Mouse (Mus musculus): Measurements from ENCODE around the gene Slc37a1. TPM values are rescaled to one million over a fixed set of nuclear protein-coding genes. Genes with fewer than 3 reads are reported as not detected.

Slc37a1 gene
- polyA plus RNA-seq, 1 experiment from 2014 or later: 3.3 TPM

- WGBS: 82% methylated on average over 15 of the region's 15 CpGs
- Histone ChIP-seq H3K27me3 (ENCODE audit: control insufficient read depth, insufficient read depth, low read length) (peaks cover 23% of the 10 kb centered on the region), H3K4me3 (ENCODE audit: low read length) (no peak overlapping the region), H3K36me3 (ENCODE audit: control insufficient read depth, insufficient read depth, low read length) (no peaks in the 10 kb centered on the region), H3K4me2 (replicated peaks; ENCODE audit: low read depth, low read length) (no peak overlapping the region), H3K9me3 (ENCODE audit: control insufficient read depth, low read length) (no peaks in the 10 kb centered on the region), H3K4me1 (ENCODE audit: control insufficient read depth, insufficient read depth, low read length) (peaks cover 14% of the 10 kb centered on the region), H3K9ac (ENCODE audit: low read depth, low read length) (no peak overlapping the region), H3K27ac (ENCODE audit: low read depth, low read length) (no peak overlapping the region)
- ATAC-seq (ENCODE audit: low FRiP score, low TSS enrichment): no peak
Observed at GRCm38 (mm10) chr17:31294363-31295214, 8.0 kb downstream of the Slc37a1 start.

- Histone ChIP-seq H3K4me1 (ENCODE audit: control insufficient read depth, insufficient read depth, low read length) (peaks cover 14% of the 10 kb centered on the region), H3K9ac (ENCODE audit: low read depth, low read length) (peak overlapping the region; percentile 56; the same call in 1 of the 2 replicates), H3K27ac (ENCODE audit: low read depth, low read length) (no peak overlapping the region), H3K4me3 (ENCODE audit: low read length) (peak overlapping the region; percentile 47), H3K36me3 (ENCODE audit: control insufficient read depth, insufficient read depth, low read length) (no peaks in the 10 kb centered on the region), H3K27me3 (ENCODE audit: control insufficient read depth, insufficient read depth, low read length) (peaks cover 23% of the 10 kb centered on the region), H3K4me2 (replicated peaks; ENCODE audit: low read depth, low read length) (peak overlapping the region; percentile 93), H3K9me3 (ENCODE audit: control insufficient read depth, low read length) (no peaks in the 10 kb centered on the region)
- 28% methylated on average over 25 of the region's 25 CpGs for WGBS
- 0 out of 2 replicates have a peak, but pooled peaks have one; percentile 16 for ATAC-seq (ENCODE audit: low FRiP score, low TSS enrichment)
Observed at GRCm38 (mm10) chr17:31295215-31295891, 8.8 kb downstream of the Slc37a1 start.

DNA sequence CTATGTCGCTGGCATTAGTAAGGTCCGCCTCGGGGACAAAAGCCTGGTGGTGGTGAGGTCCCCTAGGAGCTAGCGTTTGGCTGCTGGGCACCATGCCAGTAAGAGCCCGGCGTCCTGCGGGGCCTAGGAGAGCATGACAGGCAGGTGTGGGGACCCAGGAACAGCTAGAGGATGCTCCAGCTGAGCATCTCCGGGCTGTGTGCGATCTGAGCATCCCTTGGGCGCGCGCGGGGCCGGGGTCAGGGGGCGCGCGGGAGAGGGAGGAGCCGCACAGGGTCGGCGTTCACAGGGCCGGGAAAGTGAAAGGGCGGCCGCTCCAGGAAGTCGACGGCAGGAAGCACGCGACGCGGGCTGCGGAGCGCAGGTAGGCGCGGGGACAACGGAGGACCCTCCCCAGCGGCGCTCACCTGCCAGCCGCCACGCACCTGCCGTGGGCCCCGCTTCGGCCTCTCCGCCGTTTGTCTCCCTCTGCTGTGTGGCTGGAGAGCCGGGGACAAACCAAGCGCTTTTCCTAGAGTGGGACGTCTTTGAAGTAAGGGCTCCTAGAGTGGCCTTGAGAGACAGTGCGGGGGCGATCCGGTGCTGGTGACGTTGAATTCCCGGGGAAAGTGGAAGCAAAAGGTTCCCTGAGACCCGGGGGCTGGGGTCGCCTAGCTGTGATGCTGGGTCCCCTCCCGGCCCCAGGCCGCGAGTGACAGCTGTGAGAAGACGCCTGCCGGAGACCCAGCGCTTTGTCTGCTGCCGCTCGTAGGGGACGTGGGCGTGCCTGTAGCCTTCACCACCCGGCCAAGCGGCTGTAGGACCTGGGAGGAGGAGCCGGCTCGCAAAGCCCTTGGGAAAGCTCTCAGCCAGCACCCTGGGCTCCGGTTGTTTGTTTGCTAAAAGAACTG, 9.5 kb downstream of the Slc37a1 start:
- peak; percentile 65 for ATAC-seq (ENCODE audit: low FRiP score, low TSS enrichment)
- Histone ChIP-seq H3K27ac (ENCODE audit: low read depth, low read length) (no peak overlapping the region), H3K9me3 (ENCODE audit: control insufficient read depth, low read length) (no peaks in the 10 kb centered on the region), H3K4me3 (ENCODE audit: low read length) (peak overlapping the region; percentile 47), H3K27me3 (ENCODE audit: control insufficient read depth, insufficient read depth, low read length) (peaks cover 23% of the 10 kb centered on the region), H3K9ac (ENCODE audit: low read depth, low read length) (peak overlapping the region; percentile 56), H3K4me1 (ENCODE audit: control insufficient read depth, insufficient read depth, low read length) (peaks cover 14% of the 10 kb centered on the region), H3K4me2 (replicated peaks; ENCODE audit: low read depth, low read length) (peak overlapping the region; percentile 93), H3K36me3 (ENCODE audit: control insufficient read depth, insufficient read depth, low read length) (no peaks in the 10 kb centered on the region)
- WGBS: 1% methylated on average over 67 of the region's 68 CpGs

DNA sequence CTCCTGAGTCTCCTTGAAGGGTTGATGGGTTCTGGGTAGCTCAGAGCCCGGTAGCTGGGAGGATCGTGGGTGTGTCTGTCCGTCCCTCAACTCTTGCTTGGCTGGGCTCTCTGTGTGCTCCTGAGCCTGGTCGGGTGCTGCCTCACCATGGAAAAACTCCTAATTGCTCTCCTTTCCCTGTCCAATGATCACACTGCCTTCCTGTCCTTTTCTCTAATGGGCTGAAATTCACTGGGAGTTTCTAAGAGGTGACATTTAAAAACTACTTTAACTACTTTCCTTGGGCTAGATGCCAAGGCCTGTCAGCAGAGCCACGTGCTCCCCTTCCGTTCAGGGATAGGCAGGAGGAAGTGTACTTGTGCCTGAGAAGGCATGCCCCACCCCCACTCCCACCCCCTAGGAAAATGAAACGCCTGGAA, 10.9 kb downstream of the Slc37a1 start:
- no peak overlapping the region for H3K27ac ChIP-seq (ENCODE audit: low read depth, low read length)
- H3K9me3 ChIP-seq (ENCODE audit: control insufficient read depth, low read length): no peaks in the 10 kb centered on the region
- peaks cover 23% of the 10 kb centered on the region for H3K27me3 ChIP-seq (ENCODE audit: control insufficient read depth, insufficient read depth, low read length)
- ATAC-seq (ENCODE audit: low FRiP score, low TSS enrichment): peak; percentile 33; the same call in 1 of the 2 replicates
- peaks cover 14% of the 10 kb centered on the region for H3K4me1 ChIP-seq (ENCODE audit: control insufficient read depth, insufficient read depth, low read length)
- H3K4me3 ChIP-seq (ENCODE audit: low read length): peak overlapping the region; percentile 47; the same call in 1 of the 2 replicates
- WGBS: 13% methylated on average over 7 of the region's 7 CpGs
- H3K36me3 ChIP-seq (ENCODE audit: control insufficient read depth, insufficient read depth, low read length): no peaks in the 10 kb centered on the region
- peak overlapping the region; percentile 93 for H3K4me2 ChIP-seq (replicated peaks; ENCODE audit: low read depth, low read length)
- no peak overlapping the region for H3K9ac ChIP-seq (ENCODE audit: low read depth, low read length)

GRCm38 (mm10) chr17:31298419-31299209, 12.0 kb downstream of the Slc37a1 start:
- H3K9me3 ChIP-seq (ENCODE audit: control insufficient read depth, low read length): no peaks in the 10 kb centered on the region
- H3K36me3 ChIP-seq (ENCODE audit: control insufficient read depth, insufficient read depth, low read length): no peaks in the 10 kb centered on the region
- no peak overlapping the region for H3K9ac ChIP-seq (ENCODE audit: low read depth, low read length)
- H3K4me1 ChIP-seq (ENCODE audit: control insufficient read depth, insufficient read depth, low read length): peaks cover 14% of the 10 kb centered on the region
- no peak overlapping the region for H3K4me3 ChIP-seq (ENCODE audit: low read length)
- H3K27me3 ChIP-seq (ENCODE audit: control insufficient read depth, insufficient read depth, low read length): peaks cover 23% of the 10 kb centered on the region
- WGBS: 79% methylated on average over 6 of the region's 6 CpGs
- no peak for ATAC-seq (ENCODE audit: low FRiP score, low TSS enrichment)
- no peak overlapping the region for H3K4me2 ChIP-seq (replicated peaks; ENCODE audit: low read depth, low read length)
- no peak overlapping the region for H3K27ac ChIP-seq (ENCODE audit: low read depth, low read length)

- no peak overlapping the region for H3K4me3 ChIP-seq (ENCODE audit: low read length)
- 82% methylated on average over 4 of the region's 4 CpGs for WGBS
- H3K36me3 ChIP-seq (ENCODE audit: control insufficient read depth, insufficient read depth, low read length): no peaks in the 10 kb centered on the region
- peaks cover 23% of the 10 kb centered on the region for H3K27me3 ChIP-seq (ENCODE audit: control insufficient read depth, insufficient read depth, low read length)
- H3K9ac ChIP-seq (ENCODE audit: low read depth, low read length): no peak overlapping the region
- H3K9me3 ChIP-seq (ENCODE audit: control insufficient read depth, low read length): no peaks in the 10 kb centered on the region
- H3K27ac ChIP-seq (ENCODE audit: low read depth, low read length): no peak overlapping the region
- ATAC-seq (ENCODE audit: low FRiP score, low TSS enrichment): no peak
- H3K4me1 ChIP-seq (ENCODE audit: control insufficient read depth, insufficient read depth, low read length): peaks cover 19% of the 10 kb centered on the region
- H3K4me2 ChIP-seq (replicated peaks; ENCODE audit: low read depth, low read length): no peak overlapping the region
Observed at GRCm38 (mm10) chr17:31299981-31300380, 13.4 kb downstream of the Slc37a1 start.

DNA sequence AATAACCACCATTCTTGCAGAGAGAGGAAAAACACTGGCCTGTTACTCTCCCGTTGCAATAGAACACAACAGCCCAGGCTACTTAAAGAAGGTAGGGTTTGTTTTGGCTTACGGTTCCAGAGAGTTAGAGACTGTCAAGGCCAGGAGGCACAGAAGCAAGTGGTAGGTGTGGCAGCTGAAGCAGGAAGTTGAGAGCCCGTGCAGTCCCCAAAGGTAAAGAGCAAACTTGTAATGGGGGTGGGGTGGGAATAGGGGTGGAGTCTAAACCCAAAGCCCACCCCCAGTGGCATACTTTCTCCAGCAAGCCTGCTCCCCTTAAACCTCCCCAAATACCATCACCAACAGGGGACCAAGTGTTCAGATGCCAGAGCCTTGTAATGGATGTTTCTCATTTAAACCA, 14.1 kb downstream of the Slc37a1 start:
- Histone ChIP-seq H3K36me3 (ENCODE audit: control insufficient read depth, insufficient read depth, low read length) (no peaks in the 10 kb centered on the region), H3K27ac (ENCODE audit: low read depth, low read length) (no peak overlapping the region), H3K4me2 (replicated peaks; ENCODE audit: low read depth, low read length) (no peak overlapping the region), H3K4me1 (ENCODE audit: control insufficient read depth, insufficient read depth, low read length) (peaks cover 21% of the 10 kb centered on the region), H3K4me3 (ENCODE audit: low read length) (no peak overlapping the region), H3K9me3 (ENCODE audit: control insufficient read depth, low read length) (no peaks in the 10 kb centered on the region), H3K27me3 (ENCODE audit: control insufficient read depth, insufficient read depth, low read length) (peaks cover 17% of the 10 kb centered on the region), H3K9ac (ENCODE audit: low read depth, low read length) (no peak overlapping the region)
- ATAC-seq (ENCODE audit: low FRiP score, low TSS enrichment): no peak
- 61% methylated on average over 3 of the region's 3 CpGs for WGBS

DNA sequence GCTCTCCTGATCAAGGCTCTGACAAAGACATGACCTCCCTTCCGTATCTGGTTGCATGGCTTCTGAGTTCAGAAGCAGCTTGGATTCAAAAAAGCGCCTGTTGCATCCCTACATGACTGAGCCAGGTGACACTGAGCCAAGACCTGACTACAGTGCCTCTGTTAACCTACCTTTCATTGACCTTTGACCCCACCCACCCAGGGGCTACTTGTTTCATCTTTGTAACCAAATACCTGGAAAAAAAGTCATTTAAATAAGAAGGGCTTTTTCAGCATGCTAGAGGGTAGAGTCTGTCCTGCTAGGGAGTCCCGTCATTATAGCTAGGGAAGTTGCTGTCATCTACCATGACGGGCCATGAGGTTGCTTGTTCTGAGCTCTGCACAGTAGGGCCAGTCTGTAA, 16.8 kb downstream of the Slc37a1 start:
- H3K27me3 ChIP-seq (ENCODE audit: control insufficient read depth, insufficient read depth, low read length): no peaks in the 10 kb centered on the region
- no peak overlapping the region for H3K27ac ChIP-seq (ENCODE audit: low read depth, low read length)
- no peak overlapping the region for H3K4me2 ChIP-seq (replicated peaks; ENCODE audit: low read depth, low read length)
- no peak overlapping the region for H3K4me3 ChIP-seq (ENCODE audit: low read length)
- peaks cover 8% of the 10 kb centered on the region; the same call in 1 of the 2 replicates for H3K4me1 ChIP-seq (ENCODE audit: control insufficient read depth, insufficient read depth, low read length)
- no peaks in the 10 kb centered on the region for H3K9me3 ChIP-seq (ENCODE audit: control insufficient read depth, low read length)
- no peak overlapping the region for H3K9ac ChIP-seq (ENCODE audit: low read depth, low read length)
- WGBS: 87% methylated on average over 4 of the region's 4 CpGs
- ATAC-seq (ENCODE audit: low FRiP score, low TSS enrichment): no peak
- no peaks in the 10 kb centered on the region for H3K36me3 ChIP-seq (ENCODE audit: control insufficient read depth, insufficient read depth, low read length)

Measured in kidney, embryonic 14.5 days (tissue).